Mouse (Mus musculus) layer of hippocampus, postnatal 25 days (tissue): ENCODE measurements around the gene Ergic1. TPM values are rescaled to one million over a fixed set of nuclear protein-coding genes. Genes with fewer than 3 reads are reported as not detected.

ENCODE experiments used
- DNase-seq, 2 experiments: peaks; one replicate each; pipeline ENCODE4 v3.0.0; 2022; ENCODE audit warnings: mixed read lengths in 2 of 2, low spot score in 1 of 2; ENCODE audit errors: extremely low spot score in 1 of 2
- microRNA-seq, 2 experiments: library from miRNA; unstranded; fragments of <30 nt; microRNA quantifications; one replicate each; pipeline ENCODE4 v1.2.0; 2021
- total RNA-seq, 2 experiments: library from RNA; stranded (reverse); gene quantifications; 2 replicates each; pipeline ENCODE4 v1.2.3; 2021

Ergic1 gene
- total RNA-seq, 2 experiments from 2014 or later = 114 to 118 TPM

DNA sequence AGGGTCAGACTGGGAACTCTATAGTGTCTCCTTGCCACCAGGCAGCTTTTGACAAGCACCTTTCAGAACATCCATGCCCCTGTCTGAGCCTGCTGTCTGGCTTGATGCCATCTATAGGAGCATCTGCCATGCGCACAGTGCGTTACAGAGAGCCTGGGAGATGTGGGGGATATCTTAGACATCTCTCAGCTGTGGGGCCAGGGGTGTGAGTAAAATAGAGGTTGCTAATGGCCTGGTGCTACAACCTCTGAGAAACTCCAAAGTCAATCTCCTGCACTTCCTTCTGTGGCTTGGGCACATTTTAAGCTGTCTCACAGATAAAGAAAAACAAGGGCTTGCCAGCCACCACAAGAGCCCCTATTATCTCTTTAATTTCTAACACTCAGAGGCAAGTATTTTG, 128.5 kb downstream of the Ergic1 start:
- DNase-seq = no peak

DNA sequence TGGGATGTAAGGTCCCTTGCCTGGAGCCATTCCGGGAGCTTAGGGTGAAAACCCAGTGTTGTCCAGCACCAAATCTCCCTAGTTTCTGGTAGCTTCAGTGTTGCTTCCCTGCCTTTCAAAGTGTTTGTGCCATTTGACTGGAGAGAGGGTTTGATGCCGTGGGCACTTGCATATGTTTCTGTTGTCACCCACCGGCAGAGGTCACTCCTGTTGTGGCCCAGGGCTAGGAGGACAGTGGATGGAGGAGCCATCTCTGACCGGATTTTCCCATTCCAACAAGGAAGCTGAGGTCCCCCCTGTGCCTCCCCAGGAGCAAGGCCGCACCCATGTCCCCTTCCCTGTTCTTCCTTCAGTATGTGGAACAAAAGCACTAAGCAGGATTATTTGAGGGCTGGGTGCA, 128.9 kb downstream of the Ergic1 start:
- no peak for DNase-seq

DNA sequence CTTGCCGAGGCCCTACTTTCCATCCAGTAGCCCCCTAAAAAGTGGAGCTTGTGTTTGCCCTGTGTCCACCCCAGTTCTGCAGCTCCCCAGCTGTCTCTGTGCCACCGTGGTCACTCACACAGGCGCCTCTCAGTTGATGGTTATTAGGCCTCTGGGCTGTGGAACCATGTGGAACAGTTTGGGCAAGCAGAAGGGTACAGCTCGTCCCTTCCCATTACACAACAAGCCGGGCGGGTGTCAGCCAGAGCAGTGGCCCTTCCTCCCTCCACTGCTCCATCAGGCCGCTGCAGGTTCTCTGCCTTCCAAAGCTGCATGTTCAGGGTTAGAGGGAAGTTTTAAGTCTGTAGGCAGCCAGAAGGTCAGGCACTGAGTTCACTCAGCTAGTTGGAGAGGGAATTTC, 129.8 kb downstream of the Ergic1 start:
- no peak for DNase-seq

DNA sequence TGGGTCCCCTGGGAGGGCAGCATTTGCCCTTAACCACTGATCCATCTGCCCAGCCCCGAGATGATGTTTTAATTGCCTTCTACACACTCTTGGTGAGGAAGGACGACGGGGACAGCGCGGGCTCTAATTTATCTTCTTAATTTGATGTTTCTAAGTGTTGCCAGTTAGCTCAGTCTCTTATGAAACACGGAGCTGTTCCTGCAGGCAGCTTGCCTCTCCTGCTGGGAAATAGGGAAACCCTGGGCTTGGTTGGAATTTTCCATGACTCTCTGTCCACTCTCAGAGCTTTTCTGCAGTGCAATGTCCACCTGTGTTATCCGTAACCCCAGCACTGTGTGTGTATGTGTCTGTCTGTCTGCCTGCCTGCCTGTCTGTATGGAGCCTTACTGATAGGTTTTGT, 132.1 kb downstream of the Ergic1 start:
- no peak for DNase-seq

DNA sequence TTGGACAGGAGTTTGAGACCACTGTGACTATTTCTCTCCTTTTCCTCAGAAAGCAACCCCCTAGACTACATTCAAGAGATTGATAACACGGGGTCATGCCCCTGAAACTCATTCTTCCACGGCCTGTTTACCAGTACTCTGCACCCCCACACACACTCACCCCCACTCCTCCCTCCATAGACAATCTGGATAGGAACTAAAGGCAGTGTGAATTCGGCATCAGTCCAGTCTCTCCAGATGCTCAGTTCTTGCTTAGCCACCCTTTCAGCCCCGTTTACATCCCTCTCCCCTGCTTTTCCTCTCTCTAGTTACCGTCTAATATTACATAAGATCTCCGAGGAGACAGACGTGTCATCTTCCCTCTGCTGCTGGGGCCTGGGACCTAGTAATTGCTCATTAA, 132.9 kb downstream of the Ergic1 start:
- no peak for DNase-seq

DNA sequence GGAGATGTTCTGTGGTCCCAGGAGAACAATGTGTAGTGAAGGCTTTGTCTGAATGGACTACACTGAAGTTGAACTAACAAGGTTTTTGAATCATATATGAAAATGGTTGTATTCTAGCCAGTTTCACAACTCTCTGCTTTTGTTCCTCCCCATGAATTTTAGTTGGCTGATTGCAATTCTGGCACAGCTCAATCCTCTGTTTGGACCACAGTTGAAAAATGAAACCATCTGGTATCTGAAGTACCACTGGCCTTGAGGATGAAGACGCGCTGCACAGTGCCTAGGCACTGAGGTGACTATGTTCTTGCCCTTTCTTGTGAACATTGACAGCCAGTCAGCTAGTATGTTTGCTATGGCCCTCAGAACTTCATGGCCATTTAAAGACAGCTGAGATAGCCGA, 133.9 kb downstream of the Ergic1 start:
- no peak for DNase-seq

DNA sequence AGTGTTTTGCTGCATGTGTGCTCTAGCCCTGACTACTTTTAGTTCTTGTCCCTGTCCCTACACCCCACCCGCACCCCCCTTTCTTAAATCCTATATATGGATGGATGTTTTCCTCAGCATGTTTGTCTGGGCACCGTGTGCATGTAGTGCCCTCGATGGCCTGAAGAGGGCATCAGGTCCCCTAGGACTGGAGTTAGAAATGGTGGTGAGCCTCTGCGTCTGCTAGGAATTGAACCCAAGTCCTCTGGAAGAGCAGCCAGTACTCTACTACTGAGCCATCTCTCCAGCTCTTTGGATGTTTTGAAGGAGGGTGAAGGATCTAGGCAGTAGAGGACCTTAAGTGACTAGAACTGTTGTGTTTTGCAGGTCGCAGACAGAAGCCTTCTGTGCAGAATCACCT, 137.6 kb downstream of the Ergic1 start:
- no peak for DNase-seq

DNA sequence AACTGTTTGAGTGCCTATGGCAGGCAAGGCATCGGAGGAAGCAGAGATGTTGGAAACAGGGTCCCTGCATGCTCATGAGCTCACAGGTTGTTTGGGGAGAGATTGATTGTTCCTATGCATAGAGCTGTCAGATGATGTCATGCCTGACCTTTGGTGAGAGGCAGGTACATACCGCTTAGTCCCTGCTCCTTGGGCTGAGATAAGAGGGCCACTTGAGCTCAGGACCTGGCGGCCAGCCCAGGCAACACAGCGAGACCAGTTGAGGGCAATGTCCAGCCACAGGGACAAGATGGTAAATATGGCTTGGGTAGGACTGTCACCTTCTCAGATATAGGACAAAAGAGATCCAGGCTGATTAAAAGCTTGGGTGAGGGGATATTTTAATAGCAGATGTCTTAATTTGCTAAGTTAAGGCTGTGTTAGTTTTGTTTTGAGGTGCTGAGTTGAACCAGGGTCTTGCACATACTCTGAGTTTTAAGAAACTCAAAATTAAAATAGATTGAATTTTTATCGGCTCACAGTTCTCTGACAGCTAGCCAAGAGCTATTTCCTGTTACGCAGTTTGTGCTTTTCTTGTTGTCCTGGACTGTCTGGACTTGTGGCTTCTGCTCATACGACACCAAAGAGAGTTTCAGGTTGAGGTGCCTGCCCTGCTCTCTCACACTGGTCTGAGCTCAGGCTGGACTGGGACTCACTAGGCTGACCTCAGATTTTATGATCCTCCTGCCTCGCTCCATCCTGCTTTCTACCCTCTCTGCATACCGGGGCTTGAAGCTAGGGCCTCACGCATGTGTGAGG, 138.7 kb downstream of the Ergic1 start:
- no peak for DNase-seq

DNA sequence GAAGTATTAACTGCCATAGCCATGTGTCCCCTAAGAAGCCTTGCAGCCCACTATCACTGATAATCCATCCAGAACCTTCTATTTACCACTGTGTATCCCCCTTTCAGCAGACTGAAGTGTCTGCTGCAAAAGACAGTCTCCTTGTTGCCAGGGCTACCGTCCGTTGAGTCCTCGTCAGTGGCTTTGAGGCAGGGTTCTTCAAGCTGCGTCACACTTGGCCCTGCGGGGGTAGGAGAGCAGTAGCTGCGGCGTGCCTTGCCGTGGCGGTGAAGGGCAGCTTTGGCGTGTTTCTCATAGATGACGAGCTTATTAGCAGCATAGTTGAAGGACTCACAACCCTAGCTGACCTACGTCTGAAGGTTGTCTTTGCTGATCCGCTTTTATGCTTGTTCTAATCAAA, 140.3 kb downstream of the Ergic1 start:
- DNase-seq = no peak

DNA sequence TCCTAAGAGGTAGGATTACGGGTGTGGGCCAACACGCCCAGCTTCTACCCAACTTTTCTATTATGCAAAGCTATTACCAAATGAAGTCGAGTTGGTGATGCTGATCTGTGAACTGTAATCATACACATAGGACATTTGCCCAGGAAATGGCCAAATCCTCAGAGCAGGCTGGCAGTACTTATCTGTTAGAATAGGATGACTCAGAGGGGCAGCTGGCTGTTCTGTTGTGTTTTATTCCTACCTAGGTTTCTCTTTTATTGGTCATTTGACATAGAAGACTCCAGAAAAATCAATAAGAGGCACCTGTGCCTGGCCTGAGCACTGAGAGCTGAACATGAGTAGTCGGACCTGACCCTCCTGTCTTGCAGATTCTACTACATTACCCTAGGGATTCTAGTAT, 141.3 kb downstream of the Ergic1 start:
- DNase-seq = no peak

DNA sequence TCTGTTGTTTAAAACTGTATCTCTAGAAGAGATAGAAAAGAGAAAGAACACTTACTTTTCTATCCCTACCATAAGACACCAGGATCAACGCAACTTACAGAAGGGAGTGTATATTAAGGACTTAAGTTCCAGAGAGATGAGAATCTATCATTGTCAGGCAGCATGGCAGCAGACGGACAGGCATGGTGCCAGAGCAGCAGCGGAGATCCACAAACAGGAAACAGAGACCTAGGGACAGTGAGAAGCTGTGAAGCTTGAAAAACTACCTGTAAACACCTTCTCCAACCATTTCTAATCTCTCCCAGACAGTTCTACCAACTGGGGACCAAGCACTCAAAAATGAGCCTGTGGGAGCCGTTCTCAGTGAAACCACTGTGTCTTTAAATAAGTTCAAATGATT, 142.4 kb downstream of the Ergic1 start:
- DNase-seq = no peak

DNA sequence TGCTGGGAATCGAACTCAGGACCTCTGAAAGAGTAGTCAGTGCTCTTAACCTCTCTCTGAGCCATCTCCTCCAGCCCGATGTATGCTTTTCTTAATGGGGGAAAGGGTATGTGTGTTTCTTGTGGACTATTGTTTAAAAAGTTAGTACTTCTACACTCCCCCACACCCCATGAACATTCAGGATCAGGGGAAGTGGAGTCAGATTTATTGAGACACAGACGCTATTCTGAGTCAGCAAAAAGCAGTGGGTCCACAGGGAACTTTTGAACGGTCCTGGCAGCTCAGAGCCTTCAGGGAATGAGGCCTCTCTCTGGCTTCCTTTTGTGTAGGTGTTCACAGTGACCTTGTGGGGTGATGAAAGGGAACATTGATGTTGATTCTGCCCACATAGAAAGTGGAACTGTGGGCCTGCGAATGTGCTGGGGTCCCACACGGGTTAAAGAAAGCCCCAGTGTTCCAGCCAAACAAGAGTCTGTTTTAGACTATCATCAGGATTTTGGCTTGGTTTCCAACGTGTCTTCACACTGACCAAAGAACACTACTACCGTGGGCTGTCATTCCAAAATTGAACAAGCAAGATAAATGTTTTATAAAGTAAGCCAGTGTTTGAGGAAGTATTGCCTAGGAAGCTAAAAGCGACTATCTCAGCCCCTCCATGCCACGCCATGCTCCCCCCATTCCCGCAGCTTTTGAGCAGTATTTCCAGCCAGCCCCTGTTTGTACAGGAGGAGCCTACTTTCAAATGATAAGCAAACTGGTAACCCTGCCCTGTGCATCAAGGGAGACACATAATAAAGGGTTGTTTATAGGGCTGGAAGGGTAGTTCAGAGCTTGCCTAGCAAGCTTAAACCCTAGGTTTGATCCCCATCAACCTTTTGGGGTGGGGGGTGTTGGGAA, 144.4 kb downstream of the Ergic1 start:
- no peak for DNase-seq

Small RNA genes within 50 kb of the gene (microRNA-seq; reads per million reads assigned to microRNA genes)
- gene Gm22420 = 0 reads per million in 2 experiments

Other genes with a start within 250 kb of the Ergic1 start
- 10 to 100 TPM; 72.1 to 76.1 TPM for gene Neurl1b, start 146.7 kb upstream of the Ergic1 start, total RNA-seq
- gene Dusp1, start 639 bp downstream of the Ergic1 start, total RNA-seq = 10 to 100 TPM; 14.7 to 18.3 TPM
- 10 to 100 TPM; 42.8 to 55.1 TPM for gene Atp6v0e, start 101.7 kb downstream of the Ergic1 start, total RNA-seq
- gene Crebrf, start 154.2 kb downstream of the Ergic1 start, total RNA-seq = 10 to 100 TPM; 69.0 to 70.2 TPM
- gene Bnip1, start 219.6 kb downstream of the Ergic1 start, total RNA-seq = 10 to 100 TPM; 28.7 to 29.7 TPM